Mouse (Mus musculus) left cerebral cortex, postnatal 25 days (tissue): ENCODE measurements at regions not wholly inside any gene's neighbourhood (a gene's known extent, or its start where the extent isn't known, plus 50 kb on each side); places are given as distances from the start of the nearest gene placed in this dataset.
"Not testable (repeated sequence)": the region's sequence is repeated elsewhere in the genome, so short reads cannot be mapped to it uniquely, and the experiment has no call there.

ENCODE experiments used
- DNase-seq, 2 experiments: peaks; one replicate each; pipeline ENCODE4 v3.0.0; 2022; ENCODE audit warnings: low spot score in 2 of 2, mixed read lengths in 1 of 2
- intact Hi-C: fragments of 180-260 bp; cut with DNase I; formaldehyde crosslinking; loops from one replicate; pipeline ENCODE4 v1.15.1; 2025

GRCm38 (mm10) chr1:99599696-99600489, 172.7 kb upstream of the Cntnap5b start:
- DNase-seq: no peak
- intact Hi-C loops: no loop called here

GRCm38 (mm10) chr1:99605213-99605612, 167.4 kb upstream of the Cntnap5b start:
- no peak for DNase-seq
- intact Hi-C loops: no loop called here

- DNase-seq: no peak
- intact Hi-C loops: no loop called here
Observed at GRCm38 (mm10) chr1:99619221-99619620, 153.3 kb upstream of the Cntnap5b start.

- DNase-seq, intact Hi-C loops: not testable (repeated sequence)
Observed at GRCm38 (mm10) chr1:99630971-99631370, 141.6 kb upstream of the Cntnap5b start.

DNA sequence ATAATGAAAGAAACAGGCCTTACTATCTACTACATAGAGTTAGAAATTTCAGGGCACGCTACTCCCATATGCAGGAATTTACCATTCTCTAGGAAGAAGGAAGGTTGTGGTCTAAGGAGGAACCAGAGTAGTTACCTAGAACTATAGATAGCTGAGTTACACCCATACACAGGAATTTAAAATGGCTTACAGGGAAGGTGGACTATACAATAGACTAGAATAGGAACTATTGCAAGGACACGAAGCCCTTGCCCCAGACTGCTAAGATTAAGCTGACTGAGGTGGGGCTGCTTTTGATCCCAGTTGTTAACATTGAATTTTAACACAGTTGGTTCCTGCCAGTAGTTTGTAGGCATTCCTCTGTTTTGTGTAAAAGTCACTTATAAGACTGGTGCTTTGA, 108.9 kb upstream of the Cntnap5b start:
- intact Hi-C loops: no loop called here
- no peak for DNase-seq

DNA sequence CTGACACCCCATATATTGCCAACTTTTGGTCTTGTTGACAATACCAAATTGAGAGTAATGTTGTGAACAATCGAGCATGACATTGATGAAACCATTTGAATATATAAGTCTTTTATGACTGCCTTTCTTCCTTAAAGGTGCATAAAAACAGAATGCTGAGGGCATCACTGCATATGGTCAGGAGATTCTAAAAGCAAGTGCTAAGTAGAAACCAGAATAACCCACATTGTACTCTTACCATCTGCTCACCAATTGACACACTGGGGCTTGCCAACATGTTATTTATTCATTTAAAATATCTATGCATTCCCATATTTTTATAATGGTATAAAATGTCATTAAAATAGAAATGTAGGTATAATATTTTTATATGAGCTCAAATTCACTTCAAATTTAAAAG, 92.6 kb upstream of the Cntnap5b start:
- peak; percentile 4 to 59 for DNase-seq
- intact Hi-C loops: no loop called here

DNA sequence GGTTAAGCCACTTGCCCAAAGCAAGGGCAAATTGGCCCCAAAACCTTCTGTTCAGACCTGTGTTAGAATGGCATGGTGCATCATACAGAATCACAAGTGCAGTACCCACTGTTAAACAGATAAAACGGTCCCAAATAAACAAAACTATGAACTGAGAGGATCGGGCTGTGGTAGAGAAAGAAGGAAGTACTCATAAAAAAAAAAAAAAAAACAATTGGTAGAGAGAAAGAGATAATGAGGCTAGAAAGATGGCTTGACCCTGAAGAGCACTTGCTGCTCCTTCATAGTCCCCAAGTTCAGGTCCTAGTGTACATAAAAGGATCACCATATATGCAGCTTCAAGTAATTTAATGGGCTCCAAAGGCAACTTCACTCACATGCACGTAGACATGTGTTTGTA, 75.5 kb upstream of the Cntnap5b start:
- DNase-seq: no peak
- intact Hi-C loops: no loop called here

GRCm38 (mm10) chr1:99714912-99715311, 57.7 kb upstream of the Cntnap5b start:
- peak in 1 of 2 experiments; percentile 57 for DNase-seq
- intact Hi-C loops: no loop called here

DNA sequence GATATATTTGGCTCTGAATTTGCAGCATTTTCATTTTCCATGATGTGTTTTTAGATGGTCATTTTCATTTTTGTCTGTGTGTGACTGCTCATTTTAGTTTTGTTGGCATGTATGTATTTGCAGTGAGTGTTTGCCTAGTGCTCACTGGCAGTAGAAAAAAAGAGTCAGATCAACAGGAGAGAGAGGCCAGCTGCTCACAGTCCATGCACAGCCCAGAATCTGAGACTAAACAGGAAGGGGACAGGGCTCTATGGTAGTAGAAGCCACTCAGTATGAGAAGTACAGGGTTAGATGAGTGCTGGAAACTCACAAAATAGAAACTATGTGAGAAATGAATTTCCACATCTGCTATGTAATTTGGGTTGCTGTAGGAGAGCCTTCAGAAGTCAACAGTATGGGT, 56.3 kb upstream of the Cntnap5b start:
- peak in 1 of 2 experiments; percentile 4 for DNase-seq
- intact Hi-C loops: no loop called here
